Mouse (Mus musculus): ENCODE results near the gene Brwd1. TPM values are rescaled to one million over a fixed set of nuclear protein-coding genes. Genes with fewer than 3 reads are reported as not detected.
A peak's percentile ranks its signal among the peaks of the same experiment; 100 is the strongest.

Brwd1 gene
- polyA plus RNA-seq (2014; fragmentation: Nextera tagmentation; extraction: Ambion mirVana), result 93.8 and 97.7 TPM in 2 replicates

DNA sequence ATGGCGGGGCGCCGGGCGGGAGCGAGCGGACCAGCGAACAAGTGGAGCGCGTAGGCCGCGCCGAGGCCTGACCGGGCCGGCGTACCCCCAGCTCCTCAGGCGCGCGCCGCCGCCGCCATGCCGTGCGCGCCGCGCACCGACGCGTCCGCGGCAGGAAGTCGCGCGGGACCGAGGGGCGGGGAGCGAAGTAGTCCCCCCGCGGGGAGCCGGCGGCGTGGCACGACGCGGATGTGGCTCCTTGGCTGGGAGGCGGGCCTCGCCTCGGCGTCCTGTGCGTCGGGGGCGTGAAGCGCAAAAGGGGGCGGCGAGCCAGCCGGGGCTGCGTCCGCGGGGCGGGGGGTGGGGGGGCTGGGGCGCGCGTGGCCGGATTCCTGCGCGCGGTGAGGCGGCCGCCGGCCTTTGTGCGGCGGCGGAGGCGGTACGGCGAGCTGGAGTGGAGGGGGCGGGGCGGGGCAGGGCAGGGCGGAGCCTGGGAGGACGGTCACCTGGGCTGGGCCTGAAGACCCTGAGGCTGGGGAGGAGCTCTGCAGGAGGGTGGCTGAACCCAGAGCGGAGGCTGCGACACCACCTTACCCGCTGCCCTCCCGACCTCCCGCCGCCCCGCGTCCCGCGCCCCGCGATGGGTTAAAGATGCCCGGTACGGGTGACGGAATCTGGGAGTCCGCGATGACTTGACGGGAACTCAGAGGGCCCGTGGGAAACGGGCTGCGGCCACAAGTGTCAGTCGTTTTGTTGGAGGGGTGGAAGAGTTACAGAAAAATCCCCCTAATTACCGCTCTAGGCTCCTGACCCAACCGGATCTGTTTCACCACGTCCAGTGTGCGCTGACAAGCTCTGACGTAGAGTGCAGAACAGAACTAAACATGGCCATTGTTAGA lies at the start of gene Brwd1:
Brwd1 (minus strand) TSS at position 226 of the 878 bp plus-strand sequence.
- Histone ChIP-seq H3K4me2 (peak within 1 kb of the TSS; percentile 84), H3K27me3 (ENCODE audit: control insufficient read depth, insufficient read depth, low read length) (no peaks in the 10 kb centered on the region), H3K4me3 (ENCODE audit: low read depth, low read length) (peak within 1 kb of the TSS; percentile 67), H3K4me1 (ENCODE audit: control insufficient read depth, insufficient read depth, low read length) (peaks cover 17% of the 10 kb centered on the region), H3K36me3 (ENCODE audit: control insufficient read depth, insufficient read depth, low read length) (peaks cover 11% of the 10 kb centered on the region), H3K27ac (ENCODE audit: low read depth, low read length) (peak within 1 kb of the TSS; percentile 97), H3K9ac (ENCODE audit: low read depth, low read length) (peak within 1 kb of the TSS; percentile 89), H3K9me3 (replicated peaks; ENCODE audit: control insufficient read depth, low read length) (no peaks in the 10 kb centered on the region)
- WGBS (ENCODE audit: insufficient replicate concordance), result under 1% methylated on average over 73 of the region's 107 CpGs
- ATAC-seq (replicated peaks; ENCODE audit: insufficient number of reproducible peaks, low FRiP score, low TSS enrichment), result peak; percentile 88

DNA sequence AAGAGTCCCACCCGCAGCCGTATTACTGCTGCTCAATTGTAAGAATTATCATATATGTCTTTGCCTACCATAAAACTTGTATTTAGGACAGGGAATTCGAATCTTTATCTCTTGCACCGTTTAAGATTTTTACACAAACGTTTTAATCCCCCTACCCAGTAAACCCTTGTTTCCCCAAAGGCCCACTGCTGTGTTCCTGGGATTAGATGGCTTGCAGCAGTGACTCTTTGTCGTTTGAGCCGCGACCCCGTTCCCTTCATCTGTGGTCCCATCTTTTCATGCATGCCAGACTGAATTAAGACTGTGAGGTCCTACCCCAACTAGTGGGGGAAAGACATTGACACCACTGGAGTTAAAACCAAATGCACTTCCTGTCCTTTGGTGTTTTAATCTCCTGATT lies 46.1 kb upstream of the Brwd1 start:
- H3K27ac ChIP-seq (ENCODE audit: low read depth, low read length), result peak overlapping the region; percentile 96
- H3K4me1 ChIP-seq (ENCODE audit: control insufficient read depth, insufficient read depth, low read length), result peaks cover 10% of the 10 kb centered on the region
- no peaks in the 10 kb centered on the region for H3K9me3 ChIP-seq (replicated peaks; ENCODE audit: control insufficient read depth, low read length)
- ATAC-seq (replicated peaks; ENCODE audit: insufficient number of reproducible peaks, low FRiP score, low TSS enrichment), result no peak
- no peaks in the 10 kb centered on the region for H3K27me3 ChIP-seq (ENCODE audit: control insufficient read depth, insufficient read depth, low read length)
- WGBS (ENCODE audit: insufficient replicate concordance), result 3% methylated on average over 9 of the region's 9 CpGs
- H3K4me2 ChIP-seq, result peak overlapping the region; percentile 72
- peak overlapping the region; percentile 98 for H3K9ac ChIP-seq (ENCODE audit: low read depth, low read length)
- peak overlapping the region; percentile 99 for H3K4me3 ChIP-seq (ENCODE audit: low read depth, low read length)
- H3K36me3 ChIP-seq (ENCODE audit: control insufficient read depth, insufficient read depth, low read length), result peaks cover 16% of the 10 kb centered on the region

DNA sequence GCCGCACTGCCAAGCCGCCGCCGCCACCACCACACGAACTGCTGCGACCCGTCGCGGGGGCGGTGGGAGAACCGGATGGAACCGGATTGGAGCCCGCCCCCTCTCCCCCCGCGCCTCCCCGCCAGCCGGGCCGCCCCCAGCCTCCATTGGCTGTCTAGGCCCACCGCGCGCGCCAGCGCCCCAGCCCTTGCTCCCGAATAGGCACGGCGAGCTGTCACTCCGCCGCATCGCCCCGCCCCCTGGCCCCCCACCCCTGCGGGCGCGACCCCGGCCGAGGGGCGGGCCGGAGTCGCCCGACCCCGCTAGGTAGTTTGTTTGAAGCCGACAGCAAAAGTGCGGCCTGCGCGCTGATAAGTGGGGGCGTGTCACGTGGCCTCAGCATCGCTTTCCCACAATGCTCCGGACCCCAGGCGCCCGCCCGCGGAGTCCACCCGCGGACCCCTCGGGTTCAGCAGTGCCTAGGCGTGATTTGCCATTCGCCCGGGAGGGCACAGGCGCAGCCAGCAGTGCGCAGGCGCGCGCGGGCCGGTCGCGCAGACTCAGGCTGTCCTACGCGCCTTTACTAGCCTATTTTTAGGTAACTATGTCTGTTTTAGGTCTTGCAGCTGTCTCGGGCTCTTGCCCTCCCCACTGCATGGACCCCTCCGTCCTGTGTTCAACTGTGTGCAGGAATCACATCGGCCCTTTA lies 45.5 kb upstream of the Brwd1 start, which contains the start of gene Hmgn1:
Hmgn1 (minus strand) TSS at position 73 of the 688 bp plus-strand sequence.
- Histone ChIP-seq H3K27ac (ENCODE audit: low read depth, low read length) (peak within 1 kb of the TSS; percentile 97), H3K9ac (ENCODE audit: low read depth, low read length) (peak within 1 kb of the TSS; percentile 98), H3K4me2 (peak within 1 kb of the TSS; percentile 72), H3K9me3 (replicated peaks; ENCODE audit: control insufficient read depth, low read length) (no peaks in the 10 kb centered on the region), H3K4me1 (ENCODE audit: control insufficient read depth, insufficient read depth, low read length) (peaks cover 10% of the 10 kb centered on the region), H3K4me3 (ENCODE audit: low read depth, low read length) (peak within 1 kb of the TSS; percentile 99), H3K36me3 (ENCODE audit: control insufficient read depth, insufficient read depth, low read length) (peaks cover 20% of the 10 kb centered on the region), H3K27me3 (ENCODE audit: control insufficient read depth, insufficient read depth, low read length) (no peaks in the 10 kb centered on the region)
- WGBS (ENCODE audit: insufficient replicate concordance), result under 1% methylated on average over 52 of the region's 72 CpGs
- peak; percentile 95 for ATAC-seq (replicated peaks; ENCODE audit: insufficient number of reproducible peaks, low FRiP score, low TSS enrichment)

DNA sequence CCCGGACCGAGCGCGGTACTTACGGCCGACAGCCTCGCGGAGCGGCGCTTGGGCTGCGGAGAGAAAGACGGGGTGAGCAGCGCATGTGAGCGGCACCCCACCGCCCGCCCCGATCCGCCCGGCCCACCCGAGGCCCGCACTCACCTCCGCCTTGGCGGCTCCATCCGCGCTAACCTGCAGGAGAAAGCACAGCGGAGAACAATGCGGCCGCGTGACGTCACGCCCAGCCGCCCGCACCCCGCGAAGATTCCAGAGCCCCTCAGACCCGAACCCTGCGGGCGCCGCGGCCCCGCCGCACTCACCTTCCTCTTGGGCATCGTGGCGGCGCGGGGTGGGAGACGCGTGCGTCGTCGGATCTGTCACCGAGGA lies 44.9 kb upstream of the Brwd1 start:
- peaks cover 10% of the 10 kb centered on the region for H3K4me1 ChIP-seq (ENCODE audit: control insufficient read depth, insufficient read depth, low read length)
- H3K27me3 ChIP-seq (ENCODE audit: control insufficient read depth, insufficient read depth, low read length), result no peaks in the 10 kb centered on the region
- no peaks in the 10 kb centered on the region for H3K9me3 ChIP-seq (replicated peaks; ENCODE audit: control insufficient read depth, low read length)
- peak overlapping the region; percentile 72 for H3K4me2 ChIP-seq
- H3K9ac ChIP-seq (ENCODE audit: low read depth, low read length), result peak overlapping the region; percentile 98
- under 1% methylated on average over 44 of the region's 52 CpGs for WGBS (ENCODE audit: insufficient replicate concordance)
- ATAC-seq (replicated peaks; ENCODE audit: insufficient number of reproducible peaks, low FRiP score, low TSS enrichment), result peak; percentile 56
- H3K36me3 ChIP-seq (ENCODE audit: control insufficient read depth, insufficient read depth, low read length), result peaks cover 25% of the 10 kb centered on the region
- H3K4me3 ChIP-seq (ENCODE audit: low read depth, low read length), result peak overlapping the region; percentile 99
- peak overlapping the region; percentile 97 for H3K27ac ChIP-seq (ENCODE audit: low read depth, low read length)

DNA sequence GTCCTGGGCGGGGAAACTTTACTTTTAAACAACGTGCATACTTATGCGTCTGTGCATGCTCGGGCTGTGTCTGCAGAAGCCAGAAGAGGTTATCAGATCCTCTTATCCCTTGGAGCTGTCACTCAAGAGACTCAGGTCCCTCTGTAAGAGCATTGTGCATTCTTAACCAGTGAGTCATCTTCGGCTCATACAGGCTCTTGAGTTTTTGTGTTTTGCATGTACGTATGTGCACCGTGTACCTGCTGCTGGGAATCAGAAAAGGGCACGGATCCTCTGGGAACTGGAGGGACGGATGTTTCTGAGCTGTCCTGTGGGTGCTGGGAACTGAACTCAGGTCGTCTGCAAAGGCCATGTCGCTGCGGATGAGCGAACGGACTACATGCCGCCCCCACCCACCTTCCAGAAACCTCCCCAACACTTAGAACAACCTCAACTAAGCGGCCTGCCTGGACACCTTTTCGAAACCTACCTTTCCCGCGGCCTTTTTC lies 44.4 kb upstream of the Brwd1 start:
- no peak for ATAC-seq (replicated peaks; ENCODE audit: insufficient number of reproducible peaks, low FRiP score, low TSS enrichment)

DNA sequence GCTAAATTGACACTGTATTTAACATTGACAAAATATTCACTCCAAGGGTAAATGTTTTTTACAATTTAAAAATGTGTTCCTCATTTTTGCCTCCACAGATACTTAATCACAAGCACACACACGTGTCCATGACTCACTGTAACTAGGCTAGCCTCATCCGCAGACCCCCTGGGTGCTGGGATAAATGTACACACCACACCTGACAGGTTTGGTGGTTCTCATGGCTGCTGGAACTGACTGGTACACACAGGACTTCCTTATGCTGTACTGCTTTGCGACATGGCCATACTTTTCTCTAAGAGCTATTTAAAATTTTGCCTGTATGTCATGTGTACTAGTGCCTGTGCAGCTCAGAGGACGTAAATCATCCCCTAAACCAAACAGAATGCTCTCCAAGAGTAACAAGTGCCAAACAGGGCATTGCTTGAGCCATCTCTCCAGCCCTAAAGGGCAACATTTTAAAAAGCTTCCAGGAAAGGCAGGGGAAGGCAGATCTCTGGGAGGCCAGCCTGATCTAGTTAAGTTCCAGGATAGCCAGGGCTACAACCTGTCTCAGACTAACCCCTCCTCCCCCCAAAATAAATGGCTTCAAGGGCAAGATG lies 37.8 kb upstream of the Brwd1 start:
- H3K27ac ChIP-seq (ENCODE audit: low read depth, low read length), result no peak overlapping the region
- WGBS (ENCODE audit: insufficient replicate concordance), result 73% methylated on average over 4 of the region's 4 CpGs

More for the DNA sequence above, 44.4 kb upstream of the Brwd1 start:
- Histone ChIP-seq H3K9ac (ENCODE audit: low read depth, low read length) (peak overlapping the region; percentile 98), H3K4me2 (peak overlapping the region; percentile 72), H3K36me3 (ENCODE audit: control insufficient read depth, insufficient read depth, low read length) (peaks cover 25% of the 10 kb centered on the region), H3K27me3 (ENCODE audit: control insufficient read depth, insufficient read depth, low read length) (no peaks in the 10 kb centered on the region), H3K4me3 (ENCODE audit: low read depth, low read length) (peak overlapping the region; percentile 99), H3K4me1 (ENCODE audit: control insufficient read depth, insufficient read depth, low read length) (peaks cover 10% of the 10 kb centered on the region), H3K27ac (ENCODE audit: low read depth, low read length) (peak overlapping the region; percentile 97), H3K9me3 (replicated peaks; ENCODE audit: control insufficient read depth, low read length) (no peaks in the 10 kb centered on the region)
- WGBS (ENCODE audit: insufficient replicate concordance), result 3% methylated on average over 19 of the region's 19 CpGs

DNA sequence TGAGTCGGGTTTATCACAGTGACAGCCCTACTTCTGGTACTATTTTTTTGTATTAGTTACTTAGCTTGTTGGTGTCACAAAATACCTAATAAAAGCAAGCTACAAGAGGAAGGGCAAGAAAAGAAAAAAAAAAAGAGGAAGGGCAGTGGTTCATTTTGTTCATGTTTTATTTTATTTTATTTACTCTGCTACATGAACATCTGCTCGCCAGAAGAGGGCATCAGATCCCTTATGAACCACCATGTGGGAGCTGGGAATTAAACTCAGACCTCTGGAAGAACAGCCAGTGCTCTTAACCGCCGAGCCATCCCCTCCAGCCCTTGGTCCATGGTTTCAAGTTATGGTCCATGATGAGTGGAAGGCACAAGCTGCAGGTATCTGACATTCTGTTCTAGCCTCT lies 32.4 kb upstream of the Brwd1 start:
- H3K9ac ChIP-seq (ENCODE audit: low read depth, low read length), result no peak overlapping the region
- H3K4me2 ChIP-seq, result no peak overlapping the region
- no peak for ATAC-seq (replicated peaks; ENCODE audit: insufficient number of reproducible peaks, low FRiP score, low TSS enrichment)
- no peaks in the 10 kb centered on the region for H3K27me3 ChIP-seq (ENCODE audit: control insufficient read depth, insufficient read depth, low read length)
- no peak overlapping the region for H3K4me3 ChIP-seq (ENCODE audit: low read depth, low read length)
- WGBS (ENCODE audit: insufficient replicate concordance), result 43% methylated on average over 4 of the region's 4 CpGs
- no peaks in the 10 kb centered on the region for H3K4me1 ChIP-seq (ENCODE audit: control insufficient read depth, insufficient read depth, low read length)
- no peaks in the 10 kb centered on the region for H3K9me3 ChIP-seq (replicated peaks; ENCODE audit: control insufficient read depth, low read length)
- no peak overlapping the region for H3K27ac ChIP-seq (ENCODE audit: low read depth, low read length)
- H3K36me3 ChIP-seq (ENCODE audit: control insufficient read depth, insufficient read depth, low read length), result no peaks in the 10 kb centered on the region

More for the DNA sequence above, 37.8 kb upstream of the Brwd1 start:
- Histone ChIP-seq H3K27me3 (ENCODE audit: control insufficient read depth, insufficient read depth, low read length) (no peaks in the 10 kb centered on the region), H3K36me3 (ENCODE audit: control insufficient read depth, insufficient read depth, low read length) (peaks cover 24% of the 10 kb centered on the region), H3K9ac (ENCODE audit: low read depth, low read length) (no peak overlapping the region), H3K9me3 (replicated peaks; ENCODE audit: control insufficient read depth, low read length) (no peaks in the 10 kb centered on the region), H3K4me3 (ENCODE audit: low read depth, low read length) (no peak overlapping the region), H3K4me2 (no peak overlapping the region), H3K4me1 (ENCODE audit: control insufficient read depth, insufficient read depth, low read length) (no peaks in the 10 kb centered on the region)
- ATAC-seq (replicated peaks; ENCODE audit: insufficient number of reproducible peaks, low FRiP score, low TSS enrichment), result no peak

DNA sequence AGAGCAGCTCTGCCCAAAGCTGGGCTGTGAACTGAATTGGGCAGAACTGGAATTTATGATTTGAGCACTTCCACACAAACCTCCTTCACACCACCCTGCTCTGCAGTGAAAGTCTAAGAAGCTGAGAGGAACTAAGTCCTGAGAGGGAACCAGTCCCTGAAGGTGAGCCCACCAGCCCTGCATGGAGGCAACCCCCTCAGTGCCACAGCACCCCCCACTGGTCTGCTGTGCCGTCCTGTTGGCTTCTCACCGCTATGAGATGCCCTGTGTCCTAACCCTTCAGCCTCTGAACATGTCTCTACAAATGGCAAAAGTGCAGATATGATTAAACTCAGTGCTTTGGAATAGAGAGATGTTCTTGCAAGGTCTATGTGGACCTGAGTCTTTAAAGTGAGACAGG lies 30.4 kb upstream of the Brwd1 start:
- Histone ChIP-seq H3K9ac (ENCODE audit: low read depth, low read length) (no peak overlapping the region), H3K4me1 (ENCODE audit: control insufficient read depth, insufficient read depth, low read length) (no peaks in the 10 kb centered on the region), H3K4me2 (no peak overlapping the region), H3K36me3 (ENCODE audit: control insufficient read depth, insufficient read depth, low read length) (no peaks in the 10 kb centered on the region), H3K9me3 (replicated peaks; ENCODE audit: control insufficient read depth, low read length) (no peaks in the 10 kb centered on the region), H3K4me3 (ENCODE audit: low read depth, low read length) (no peak overlapping the region), H3K27ac (ENCODE audit: low read depth, low read length) (no peak overlapping the region), H3K27me3 (ENCODE audit: control insufficient read depth, insufficient read depth, low read length) (no peaks in the 10 kb centered on the region)
- ATAC-seq (replicated peaks; ENCODE audit: insufficient number of reproducible peaks, low FRiP score, low TSS enrichment), result no peak
- 36% methylated on average over 2 of the region's 2 CpGs for WGBS (ENCODE audit: insufficient replicate concordance)
